Mouse (Mus musculus) neural tube, embryonic 11.5 days (tissue): ENCODE data around the gene Mrpl55. TPM values are rescaled to one million over a fixed set of nuclear protein-coding genes. Genes with fewer than 3 reads are reported as not detected.

Experiments
- ATAC-seq: fragments of 200-750 bp; cut with Nextera tagmentation; 2 replicates; pipeline ENCODE4 v1.8.0; 2017; ENCODE audit warnings: moderate number of reproducible peaks, mild to moderate bottlenecking, moderate TSS enrichment, moderate library complexity; ENCODE audit not compliant: insufficient read depth, low FRiP score, low TSS enrichment
- DNase-seq: peaks from one replicate; pipeline ENCODE4 v3.0.0-alpha.2; 2015; ENCODE audit warnings: low spot score
- H3K27ac ChIP-seq: fragments of 300-500 bp; sonication (generic); 2 replicates; pipeline ENCODE4 v1.5.1; 2014; ENCODE audit warnings: low read depth, mild to moderate bottlenecking, low read length
- H3K27me3 ChIP-seq: fragments of 300-500 bp; sonication (generic); 2 replicates; pipeline ENCODE4 v1.6.1; 2014; ENCODE audit warnings: mild to moderate bottlenecking, low read length, mixed read lengths; ENCODE audit not compliant: control insufficient read depth, insufficient read depth
- H3K36me3 ChIP-seq: fragments of 300-500 bp; sonication (generic); 2 replicates; pipeline ENCODE4 v1.6.1; 2014; ENCODE audit warnings: mild to moderate bottlenecking, low read length, moderate library complexity, mixed read lengths; ENCODE audit not compliant: control insufficient read depth, insufficient read depth
- H3K4me1 ChIP-seq: fragments of 300-500 bp; sonication (generic); 2 replicates; pipeline ENCODE4 v1.6.1; 2014; ENCODE audit warnings: low read length, mixed read lengths; ENCODE audit not compliant: control insufficient read depth, insufficient read depth
- H3K4me2 ChIP-seq: fragments of 300-500 bp; sonication (generic); 2 replicates; pipeline ENCODE4 v1.6.1; 2014; ENCODE audit warnings: low read depth, mild to moderate bottlenecking, moderate library complexity
- H3K4me3 ChIP-seq: fragments of 300-500 bp; sonication (generic); 2 replicates; pipeline ENCODE4 v1.5.1; 2014; ENCODE audit warnings: low read depth, low read length
- H3K9ac ChIP-seq: fragments of 300-500 bp; sonication (generic); 2 replicates; pipeline ENCODE4 v1.6.1; 2014; ENCODE audit warnings: mild to moderate bottlenecking, low read length
- H3K9me3 ChIP-seq: fragments of 300-500 bp; sonication (generic); 2 replicates; pipeline ENCODE4 v1.6.1; 2016; ENCODE audit warnings: low read length; ENCODE audit not compliant: control insufficient read depth
- WGBS: fragments of 180-500 bp; shearing (Covaris S2); extraction: QIAGEN DNeasy Blood & Tissue Kit; methylation state at CpG from one replicate; pipeline ENCODE4 v1.1.7; 2014; 5-methylcytosine and 5-hydroxymethylcytosine counted together
- polyA plus RNA-seq: library from polyadenylated mRNA; unstranded; fragments of >200 nt; fragmentation: Nextera tagmentation; extraction: Ambion mirVana; gene quantifications from 2 replicates; pipeline ENCODE4 v1.2.1, GENCODE M21; 2014

The Mrpl55 gene
- polyA plus RNA-seq, result 91.6 and 99.3 TPM in 2 replicates

GRCm38 (mm10) chr11:59202081-59202995 is at the start of gene Mrpl55:
Gene Mrpl55 (plus strand): TSS chr11:59202486.
- DNase-seq (peak; percentile 97), ATAC-seq (peak; percentile 92)
- peak within 1 kb of the TSS; percentile 73 for H3K9ac ChIP-seq
- under 1% methylated on average over 63 of the region's 63 CpGs for WGBS
- no peaks in the 10 kb centered on the region for H3K9me3 ChIP-seq
- H3K27ac ChIP-seq, result no peak within 1 kb of the TSS
- H3K4me3 ChIP-seq, result peak within 1 kb of the TSS; percentile 82
- H3K4me1 ChIP-seq, result peaks cover 12% of the 10 kb centered on the region
- H3K36me3 ChIP-seq, result peaks cover 2% of the 10 kb centered on the region; the same call in 1 of the 2 replicates
- H3K27me3 ChIP-seq, result no peaks in the 10 kb centered on the region
- peak within 1 kb of the TSS; percentile 77 for H3K4me2 ChIP-seq

GRCm38 (mm10) chr11:59154220-59154619 is 48.1 kb upstream of the Mrpl55 start:
- no peak overlapping the region for H3K27ac ChIP-seq
- H3K9me3 ChIP-seq, result no peaks in the 10 kb centered on the region
- 93% methylated on average over 7 of the region's 7 CpGs for WGBS
- no peaks in the 10 kb centered on the region; the same call in 1 of the 2 replicates for H3K36me3 ChIP-seq
- H3K4me3 ChIP-seq, result no peak overlapping the region
- H3K9ac ChIP-seq, result no peak overlapping the region; the same call in 1 of the 2 replicates
- no peaks in the 10 kb centered on the region for H3K4me1 ChIP-seq
- ATAC-seq, result no peak
- no peak for DNase-seq
- H3K4me2 ChIP-seq, result no peak overlapping the region
- no peaks in the 10 kb centered on the region for H3K27me3 ChIP-seq

GRCm38 (mm10) chr11:59155900-59156299 is 46.4 kb upstream of the Mrpl55 start:
- Histone ChIP-seq H3K4me1 (no peaks in the 10 kb centered on the region), H3K4me3 (no peak overlapping the region), H3K36me3 (no peaks in the 10 kb centered on the region; the same call in 1 of the 2 replicates), H3K27ac (no peak overlapping the region), H3K9ac (no peak overlapping the region), H3K27me3 (no peaks in the 10 kb centered on the region), H3K4me2 (no peak overlapping the region), H3K9me3 (no peaks in the 10 kb centered on the region)
- DNase-seq (no peak), ATAC-seq (no peak)
- 96% methylated on average over 5 of the region's 5 CpGs for WGBS

- Histone ChIP-seq H3K4me1 (peaks cover 2% of the 10 kb centered on the region; the same call in 1 of the 2 replicates), H3K27ac (no peak overlapping the region), H3K27me3 (no peaks in the 10 kb centered on the region), H3K36me3 (no peaks in the 10 kb centered on the region; the same call in 1 of the 2 replicates), H3K9ac (no peak overlapping the region), H3K9me3 (no peaks in the 10 kb centered on the region), H3K4me2 (no peak overlapping the region), H3K4me3 (no peak overlapping the region)
- WGBS, result 91% methylated on average over 13 of the region's 13 CpGs
- DNase-seq, result no peak
- ATAC-seq, result no peak
Observed at GRCm38 (mm10) chr11:59159099-59159498, 43.2 kb upstream of the Mrpl55 start.

GRCm38 (mm10) chr11:59159558-59159957 is 42.7 kb upstream of the Mrpl55 start:
- 93% methylated on average over 4 of the region's 4 CpGs for WGBS
- Histone ChIP-seq H3K27me3 (no peaks in the 10 kb centered on the region), H3K9ac (no peak overlapping the region), H3K36me3 (no peaks in the 10 kb centered on the region; the same call in 1 of the 2 replicates), H3K4me1 (peaks cover 3% of the 10 kb centered on the region; the same call in 1 of the 2 replicates), H3K4me2 (no peak overlapping the region), H3K9me3 (no peaks in the 10 kb centered on the region), H3K4me3 (no peak overlapping the region), H3K27ac (no peak overlapping the region)
- DNase-seq (no peak), ATAC-seq (no peak)

GRCm38 (mm10) chr11:59161398-59161797 is 40.9 kb upstream of the Mrpl55 start:
- Histone ChIP-seq H3K4me3 (no peak overlapping the region), H3K36me3 (no peaks in the 10 kb centered on the region; the same call in 1 of the 2 replicates), H3K9ac (no peak overlapping the region), H3K4me2 (no peak overlapping the region), H3K9me3 (no peaks in the 10 kb centered on the region), H3K4me1 (peaks cover 3% of the 10 kb centered on the region; the same call in 1 of the 2 replicates), H3K27ac (no peak overlapping the region), H3K27me3 (no peaks in the 10 kb centered on the region)
- 77% methylated on average over 5 of the region's 5 CpGs for WGBS
- ATAC-seq (no peak), DNase-seq (no peak)

- H3K27ac ChIP-seq, result peak overlapping the region; percentile 88
- no peaks in the 10 kb centered on the region for H3K9me3 ChIP-seq
Observed at GRCm38 (mm10) chr11:59162443-59163254, 39.6 kb upstream of the Mrpl55 start.

More at GRCm38 (mm10) chr11:59162443-59163254, 39.6 kb upstream of the Mrpl55 start:
- no peak; the same call in 1 of the 2 replicates for ATAC-seq
- H3K4me1 ChIP-seq, result peaks cover 3% of the 10 kb centered on the region; the same call in 1 of the 2 replicates
- peak; percentile 20 for DNase-seq
- no peaks in the 10 kb centered on the region for H3K27me3 ChIP-seq
- no peaks in the 10 kb centered on the region; the same call in 1 of the 2 replicates for H3K36me3 ChIP-seq
- peak overlapping the region; percentile 70 for H3K4me2 ChIP-seq
- H3K9ac ChIP-seq, result 0 out of 2 replicates have a peak overlapping the region, but pooled peaks have one; percentile 2
- H3K4me3 ChIP-seq, result peak overlapping the region; percentile 58
- 60% methylated on average over 9 of the region's 9 CpGs for WGBS
